Mouse (Mus musculus) layer of hippocampus, adult 9-10 months (tissue): Measurements from ENCODE around the gene Trim17.

Experiments
- DNase-seq: peaks from one replicate; pipeline ENCODE4 v3.0.0; 2022; ENCODE audit warnings: low spot score

The Trim17 gene

GRCm38 (mm10) chr11:58954420-58955142, at the start of gene Trim17, which contains the start of gene Hist3h2a:
Gene Trim17 (plus strand): TSS chr11:58954685.
Gene Hist3h2a (plus strand): TSS chr11:58954685.
- DNase-seq = peak; percentile 99

- DNase-seq = no peak
These were observed 49.6 kb upstream of the Trim17 start for GRCm38 (mm10) chr11:58904838-58905237.

DNA sequence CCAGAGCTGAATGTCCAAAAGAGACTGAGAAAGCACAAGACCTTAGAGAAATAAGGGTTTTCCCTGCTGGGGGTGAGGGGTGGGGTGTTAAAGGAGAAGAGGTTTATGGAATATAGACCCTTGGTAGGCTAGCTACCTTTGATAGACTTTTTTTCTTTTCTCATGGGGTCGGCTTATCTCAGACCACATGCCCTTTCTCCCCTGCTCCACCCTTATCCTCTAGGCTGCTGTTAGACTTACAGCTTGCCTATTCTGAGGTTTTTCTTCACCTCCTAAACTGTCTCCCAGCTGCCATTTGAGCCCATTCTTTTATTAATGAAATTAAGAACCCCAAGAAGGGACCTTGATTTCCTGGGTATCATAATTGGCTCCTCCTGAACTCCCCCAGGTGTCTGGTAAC, 40.7 kb upstream of the Trim17 start:
- no peak for DNase-seq

DNA sequence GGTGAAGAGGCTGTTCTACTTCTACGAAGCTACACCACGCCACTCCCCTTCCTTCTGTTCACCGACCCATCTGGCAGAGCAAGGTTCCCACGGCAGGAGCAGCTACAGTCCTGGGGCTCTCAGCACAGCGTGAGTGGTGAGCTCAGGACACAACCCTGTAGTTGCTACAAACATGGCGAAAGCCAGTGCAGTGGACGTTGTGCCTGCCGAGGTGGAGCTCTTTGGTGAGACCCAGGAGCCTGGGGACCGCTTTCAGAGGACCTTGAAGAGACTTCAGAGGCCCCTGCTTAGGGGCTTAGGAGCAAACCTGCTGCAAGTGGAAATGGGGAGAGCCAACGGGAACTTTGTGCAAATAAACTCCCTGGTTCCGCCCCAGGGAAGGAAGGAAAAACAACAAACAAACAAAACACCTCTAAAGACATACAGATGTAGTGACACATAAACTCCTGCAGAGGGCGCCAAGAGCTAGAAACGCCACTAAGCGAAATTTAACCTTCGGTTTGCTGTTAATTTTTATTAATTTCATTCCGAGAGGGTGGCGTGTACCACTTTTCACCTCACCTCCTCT, 39.9 kb upstream of the Trim17 start:
- DNase-seq = no peak

DNA sequence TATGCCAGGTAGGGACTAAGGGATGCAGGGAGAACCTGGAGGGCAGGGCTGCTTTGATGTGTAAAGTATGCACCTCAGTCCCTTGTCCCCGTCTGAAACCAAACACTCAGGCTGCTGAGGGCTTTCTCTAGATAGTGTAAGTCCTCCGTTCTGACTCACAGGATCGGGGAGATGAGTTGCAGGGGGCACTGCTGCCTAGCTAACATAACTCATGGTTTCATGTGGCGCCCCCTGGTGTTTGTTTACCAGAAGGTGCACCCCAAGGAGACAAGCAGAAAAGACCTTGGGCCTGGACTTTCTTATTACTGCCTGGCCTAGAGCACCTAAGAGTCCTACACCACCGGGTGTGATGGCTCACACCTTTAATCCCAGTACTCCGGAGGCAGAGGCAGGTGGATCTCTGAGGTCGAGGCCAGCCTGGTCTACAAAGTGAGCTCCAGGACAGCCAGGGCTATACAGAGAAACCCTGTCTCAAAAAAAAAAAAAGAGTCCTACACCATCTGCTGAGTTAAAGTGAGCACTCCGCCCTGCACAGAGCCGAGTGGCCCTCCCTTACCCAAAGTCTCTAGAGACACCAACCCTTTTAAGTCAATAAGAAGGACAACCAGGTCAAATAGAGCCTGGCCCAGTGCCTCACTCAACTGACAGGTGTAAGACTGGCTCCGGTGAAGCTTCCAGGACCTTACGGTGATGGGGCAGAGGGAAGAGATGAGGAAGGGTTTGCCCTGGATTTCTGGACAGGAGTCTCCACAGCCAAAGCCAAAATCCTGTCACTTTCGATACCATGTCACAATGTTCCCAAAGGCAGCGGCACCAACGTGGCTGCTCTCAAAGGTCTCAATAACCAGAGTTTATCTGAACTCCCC, 37.4 kb upstream of the Trim17 start:
- no peak for DNase-seq

- no peak for DNase-seq
These were observed 36.6 kb upstream of the Trim17 start, which contains the start of gene Btnl10 for GRCm38 (mm10) chr11:58917745-58918366. Gene Btnl10 (plus strand): TSS chr11:58917908.

- no peak for DNase-seq
These were observed 35.7 kb upstream of the Trim17 start for GRCm38 (mm10) chr11:58918759-58919158.

DNA sequence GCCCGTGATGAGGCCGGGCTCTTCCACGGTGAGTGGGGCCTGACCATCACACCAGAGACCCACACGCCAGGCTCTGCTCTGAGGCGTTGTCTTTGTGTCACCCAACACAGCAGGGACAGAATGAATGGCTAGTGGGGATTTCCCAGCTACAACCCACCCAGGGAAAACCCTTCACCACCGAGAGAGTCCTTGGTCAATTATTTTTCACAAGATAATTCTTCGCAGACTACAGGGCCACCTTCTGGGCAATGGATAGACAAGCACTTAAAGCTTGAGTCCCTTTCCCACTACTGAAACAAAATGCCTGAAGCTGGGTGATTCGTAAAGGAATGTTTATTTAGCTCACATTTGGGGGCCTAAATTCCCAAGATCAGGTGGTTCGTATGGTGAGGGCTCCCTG, 32.1 kb upstream of the Trim17 start:
- DNase-seq = no peak

DNA sequence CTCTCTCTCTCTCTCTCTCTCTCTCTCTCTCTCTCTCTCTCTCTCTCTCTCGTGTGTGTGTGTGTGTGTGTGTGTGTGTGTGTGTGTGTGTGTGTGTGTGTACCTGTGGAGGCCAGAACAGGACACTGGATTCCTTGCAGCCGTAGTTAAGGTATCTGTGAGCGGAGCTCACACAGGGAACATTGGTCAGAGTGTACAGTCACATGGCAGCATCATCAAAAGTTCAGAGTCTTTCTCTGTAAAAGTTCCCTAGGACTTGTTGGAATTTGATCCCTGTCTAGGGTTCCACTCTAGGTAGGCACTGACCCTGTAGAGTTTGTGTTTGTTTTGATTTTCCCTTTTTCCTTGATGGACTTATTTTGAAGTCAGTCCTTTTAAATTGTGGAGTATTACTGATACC, 27.8 kb upstream of the Trim17 start:
- DNase-seq = no peak

GRCm38 (mm10) chr11:58927053-58927452, 27.4 kb upstream of the Trim17 start:
- DNase-seq = no peak

DNA sequence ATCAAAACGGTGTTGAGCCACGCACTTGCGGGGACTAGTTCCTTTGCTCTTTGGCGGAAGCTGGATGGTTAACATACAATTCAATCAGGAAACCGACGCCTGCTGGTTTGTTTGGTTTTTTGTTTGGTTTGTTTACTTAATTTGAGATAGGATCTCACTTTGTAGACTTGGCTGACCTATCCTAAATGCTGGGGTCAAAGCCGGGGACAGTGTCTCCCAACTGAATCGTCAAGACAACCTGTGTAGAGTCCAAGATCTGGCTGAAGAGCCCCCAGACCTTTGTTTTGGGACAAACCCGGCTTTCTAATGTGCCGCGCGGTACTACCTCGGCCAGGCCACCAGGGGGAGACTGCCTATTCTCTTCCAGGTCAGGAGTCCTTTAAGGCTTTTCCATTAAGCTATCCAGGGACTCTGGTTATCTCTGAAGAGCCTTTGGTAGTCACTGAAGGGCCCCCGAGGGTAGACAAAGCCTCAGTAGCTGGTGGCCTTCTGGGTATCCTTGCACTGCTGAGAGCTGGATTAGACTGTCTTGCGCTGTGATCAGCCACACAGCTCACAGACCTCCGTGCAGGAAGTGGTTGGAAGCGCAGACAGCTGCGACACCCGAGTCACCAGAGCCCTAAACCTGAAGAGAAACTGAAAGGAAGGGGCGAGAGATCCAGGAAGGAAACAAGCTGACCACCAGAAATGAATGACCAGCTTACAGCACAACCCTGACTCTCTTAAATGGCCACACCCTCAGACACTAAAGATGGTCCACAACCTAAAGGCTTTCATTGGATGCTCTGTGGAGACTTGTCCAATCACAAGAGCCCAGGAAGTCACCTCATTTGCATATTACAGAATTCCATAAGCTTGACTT, 26.5 kb upstream of the Trim17 start:
- no peak for DNase-seq

DNA sequence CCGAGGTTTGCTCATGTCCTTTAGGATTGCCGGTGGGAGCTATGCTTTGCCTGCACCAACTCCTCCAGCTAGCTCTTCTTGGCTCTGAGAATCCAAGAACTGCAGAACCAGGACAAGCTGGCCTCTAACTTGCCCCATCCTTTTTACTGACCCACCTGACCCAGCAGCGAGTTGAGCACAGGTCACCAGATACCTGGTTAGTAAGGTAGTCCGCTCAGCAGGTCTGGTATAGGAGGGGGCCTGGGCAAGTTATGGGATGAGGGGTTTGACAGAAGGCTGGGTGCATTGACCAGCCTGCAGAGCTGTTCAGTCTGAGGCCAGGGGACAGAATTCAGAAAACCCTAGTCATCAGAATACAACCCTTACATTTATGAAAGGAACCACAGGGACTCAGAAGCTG, 25.4 kb upstream of the Trim17 start:
- no peak for DNase-seq

- DNase-seq = no peak
These were observed 24.8 kb upstream of the Trim17 start for GRCm38 (mm10) chr11:58929641-58930040.

GRCm38 (mm10) chr11:58930254-58930653, 24.2 kb upstream of the Trim17 start:
- DNase-seq = no peak

- DNase-seq = no peak
These were observed 22.9 kb upstream of the Trim17 start for GRCm38 (mm10) chr11:58931576-58931975.

DNA sequence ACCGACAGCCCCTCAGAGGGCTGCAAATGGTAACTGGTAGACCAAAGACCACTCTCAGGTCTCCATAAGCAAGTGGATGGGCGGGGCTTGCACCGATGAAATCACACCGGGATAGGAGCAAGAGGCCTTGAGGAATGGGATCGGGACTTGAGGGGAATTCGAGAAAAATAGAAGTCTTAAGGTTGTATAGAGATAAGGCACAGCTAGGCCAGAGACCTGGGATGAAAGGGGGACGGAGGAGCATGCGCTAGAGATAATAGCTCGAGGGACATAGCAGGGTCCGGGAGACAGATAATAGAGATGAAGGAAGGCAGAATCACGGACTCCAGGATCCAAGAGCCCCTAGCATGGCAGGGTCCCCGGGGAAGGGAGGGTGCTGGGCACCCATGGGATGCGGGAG, 16.6 kb upstream of the Trim17 start:
- no peak for DNase-seq

GRCm38 (mm10) chr11:58938322-58939087, 16.0 kb upstream of the Trim17 start, which contains the start of gene Rnf187:
Gene Rnf187 (minus strand): TSS chr11:58938916.
- peak; percentile 79 for DNase-seq

- no peak for DNase-seq
These were observed 15.4 kb upstream of the Trim17 start for GRCm38 (mm10) chr11:58939088-58939439.

- DNase-seq = no peak
These were observed 10.3 kb upstream of the Trim17 start for GRCm38 (mm10) chr11:58944136-58944535.

- no peak for DNase-seq
These were observed 7.2 kb upstream of the Trim17 start for GRCm38 (mm10) chr11:58947306-58947705.
